Mouse (Mus musculus) liver, embryonic 14.5 days (tissue): ENCODE results near the gene Ttll11. TPM values are rescaled to one million over a fixed set of nuclear protein-coding genes. Genes with fewer than 3 reads are reported as not detected.

Experiments used
- ATAC-seq: fragments of 200-750 bp; cut with Nextera tagmentation; 2 replicates; pipeline ENCODE4 v1.8.0; 2017; ENCODE audit warnings: moderate number of reproducible peaks, mild to moderate bottlenecking, moderate library complexity; ENCODE audit not compliant: insufficient read depth
- DNase-seq, 3 experiments: peaks; one replicate each; pipeline ENCODE4 v3.0.0-alpha.2; 2012 to 2013; ENCODE audit warnings: low read depth in 3 of 3, low spot score in 3 of 3
- H3K27ac ChIP-seq: fragments of 300-500 bp; sonication (generic); 2 replicates; pipeline ENCODE4 v1.5.1; 2014; ENCODE audit warnings: moderate library complexity, mild to moderate bottlenecking, control low read depth, inconsistent platforms
- H3K27me3 ChIP-seq: fragments of 300-500 bp; sonication (generic); 2 replicates; pipeline ENCODE4 v1.6.1; 2014; ENCODE audit warnings: mild to moderate bottlenecking, low read length, moderate library complexity; ENCODE audit not compliant: control insufficient read depth, insufficient read depth
- H3K36me3 ChIP-seq: fragments of 300-500 bp; sonication (generic); replicated peaks from 2 replicates; pipeline ENCODE4 v1.6.1; 2014; ENCODE audit warnings: low read depth; ENCODE audit not compliant: control insufficient read depth, insufficient read depth
- H3K4me1 ChIP-seq, 2 experiments: fragments of 200-500 bp in 1 of 2; fragments of 300-500 bp in 1 of 2; sonication (generic) in 1 of 2; replicated peaks; 2 replicates each; pipeline ENCODE4 v1.6.1; 2012 to 2014; ENCODE audit warnings: antibody characterized with exemption in 1 of 2, inconsistent platforms in 1 of 2, low read length in 1 of 2; ENCODE audit not compliant: control insufficient read depth in 2 of 2, insufficient read depth in 2 of 2
- H3K4me2 ChIP-seq: fragments of 300-500 bp; sonication (generic); 2 replicates; pipeline ENCODE4 v1.6.1; 2014; ENCODE audit warnings: low read depth, mild to moderate bottlenecking, control low read depth, moderate library complexity
- H3K4me3 ChIP-seq, 2 experiments: fragments of 200-500 bp in 1 of 2; fragments of 300-500 bp in 1 of 2; sonication (generic) in 1 of 2; 2 replicates each; pipeline ENCODE4 v1.5.1; 2012 to 2014; ENCODE audit warnings: low read depth in 2 of 2, low read length in 2 of 2, mild to moderate bottlenecking in 2 of 2, control low read depth in 1 of 2, inconsistent platforms in 1 of 2, moderate library complexity in 1 of 2; ENCODE audit not compliant: insufficient read depth in 1 of 2
- H3K9ac ChIP-seq: fragments of 300-500 bp; sonication (generic); replicated peaks from 2 replicates; pipeline ENCODE4 v1.6.1; 2014; ENCODE audit warnings: mild to moderate bottlenecking, control low read depth, moderate library complexity
- H3K9me3 ChIP-seq: fragments of 300-500 bp; sonication (generic); 2 replicates; pipeline ENCODE4 v1.6.1; 2016; ENCODE audit warnings: low read length, mixed read lengths; ENCODE audit not compliant: control insufficient read depth
- CTCF ChIP-seq: IDR thresholded peaks from 2 replicates; pipeline ENCODE4 v1.5.1; 2016; ENCODE audit warnings: antibody characterized with exemption, low read depth, control low read depth
- EP300 ChIP-seq: IDR thresholded peaks from 2 replicates; pipeline ENCODE4 v1.6.1; 2016; ENCODE audit warnings: antibody characterized with exemption, low read depth
- WGBS: fragments of 180-500 bp; shearing (Covaris S2); extraction: QIAGEN DNeasy Blood & Tissue Kit; methylation state at CpG from one replicate; pipeline ENCODE4 v1.1.7; 2014; ENCODE audit not compliant: insufficient replicate concordance; 5-methylcytosine and 5-hydroxymethylcytosine counted together
- polyA plus RNA-seq, 2 experiments: library from polyadenylated mRNA; depleted of rRNA in 1 of 2; stranded (reverse) in 1 of 2; unstranded in 1 of 2; fragments of >200 nt; fragmentation: Nextera tagmentation in 1 of 2; extraction: Ambion mirVana in 1 of 2; gene quantifications; 2 replicates each; pipeline versions ENCODE4 v1.2.1 to v1.2.3; 2012 to 2014

Gene Ttll11
- polyA plus RNA-seq, 2 experiments = 0.42 to 0.83 TPM

DNA sequence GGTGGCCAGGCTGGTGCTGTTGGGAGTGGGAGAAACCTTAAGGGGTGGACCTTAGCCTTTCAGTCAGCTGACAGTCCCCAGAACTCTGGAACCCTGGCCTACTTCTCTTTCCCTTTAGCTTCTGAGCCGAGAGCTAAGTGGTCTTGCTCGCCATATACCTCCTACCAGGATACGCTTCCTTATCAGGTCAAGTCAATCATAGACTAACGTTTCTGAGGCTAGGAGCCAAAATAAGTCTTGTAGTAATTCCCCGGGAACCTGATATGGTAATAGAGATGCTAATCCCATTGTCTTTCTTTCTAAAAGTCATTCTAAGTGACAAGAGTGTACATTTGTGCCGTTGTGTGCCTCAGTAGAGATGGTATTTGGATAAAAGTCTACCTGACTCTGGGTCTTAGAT is 156.1 kb downstream of the Ttll11 start:
- Histone ChIP-seq H3K27me3 (no peaks in the 10 kb centered on the region), H3K4me1 (peaks cover 0 to 2% of the 10 kb centered on the region in 2 experiments; a peak in 1 of 4 replicates), H3K36me3 (no peaks in the 10 kb centered on the region), H3K4me3 (no peak overlapping the region), H3K9ac (no peak overlapping the region), H3K27ac (no peak overlapping the region), H3K4me2 (no peak overlapping the region), H3K9me3 (no peaks in the 10 kb centered on the region)
- no peak for DNase-seq
- 32% methylated on average over 6 of the region's 6 CpGs for WGBS
- ATAC-seq = no peak
- TF ChIP-seq CTCF = no peak
- no peak for TF ChIP-seq EP300

DNA sequence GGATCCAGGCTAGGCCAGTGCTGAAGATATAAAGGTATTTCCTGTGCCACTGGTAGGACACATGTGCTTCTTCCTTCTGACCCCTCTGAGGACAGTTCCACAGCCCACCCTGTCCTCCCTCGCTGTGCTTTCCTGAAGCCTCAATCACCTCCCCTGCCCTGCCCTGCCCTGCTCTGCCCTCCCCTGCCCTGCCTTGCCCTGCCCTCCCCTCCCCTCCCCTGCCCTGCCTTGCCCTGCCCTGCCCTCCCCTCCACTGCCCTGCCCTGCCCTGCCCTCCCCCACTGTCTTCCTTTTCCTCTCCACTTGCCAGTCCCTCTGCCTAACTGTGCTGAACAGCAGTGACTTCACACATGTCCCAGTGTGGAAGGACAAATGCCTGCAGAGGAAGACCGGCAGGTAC is 160.8 kb downstream of the Ttll11 start:
- Histone ChIP-seq H3K27ac (no peak overlapping the region), H3K4me2 (no peak overlapping the region), H3K4me3 (no peak overlapping the region), H3K4me1 (peaks cover 0 to 5% of the 10 kb centered on the region in 2 experiments; a peak in 1 of 4 replicates), H3K9me3 (no peaks in the 10 kb centered on the region), H3K36me3 (no peaks in the 10 kb centered on the region), H3K27me3 (no peaks in the 10 kb centered on the region), H3K9ac (no peak overlapping the region)
- 20% methylated on average over 2 of the region's 2 CpGs for WGBS
- ATAC-seq (no peak), DNase-seq (no peak)
- TF ChIP-seq CTCF (no peak), EP300 (no peak)

GRCm38 (mm10) chr2:35816056-35816661 is 163.6 kb downstream of the Ttll11 start:
- Histone ChIP-seq H3K9ac (no peak overlapping the region), H3K9me3 (no peaks in the 10 kb centered on the region), H3K4me3 (no peak overlapping the region), H3K4me2 (no peak overlapping the region), H3K27me3 (no peaks in the 10 kb centered on the region), H3K27ac (no peak overlapping the region), H3K4me1 (peaks cover 0 to 5% of the 10 kb centered on the region in 2 experiments; a peak in 1 of 4 replicates), H3K36me3 (no peaks in the 10 kb centered on the region)
- WGBS = 57% methylated on average over 5 of the region's 5 CpGs
- no peak for TF ChIP-seq EP300
- ATAC-seq = no peak
- DNase-seq = no peak

GRCm38 (mm10) chr2:35812561-35812933 is 167.2 kb downstream of the Ttll11 start:
- H3K27me3 ChIP-seq = no peaks in the 10 kb centered on the region
- no peaks in the 10 kb centered on the region for H3K9me3 ChIP-seq
- ATAC-seq (no peak), DNase-seq (no peak)
- no peak overlapping the region for H3K27ac ChIP-seq
- H3K4me2 ChIP-seq = no peak overlapping the region
- H3K4me1 ChIP-seq = no peaks in the 10 kb centered on the region
- no peaks in the 10 kb centered on the region for H3K36me3 ChIP-seq
- no peak for TF ChIP-seq EP300
- no peak overlapping the region for H3K9ac ChIP-seq
- no peak overlapping the region for H3K4me3 ChIP-seq
- WGBS = 69% methylated on average over 2 of the region's 2 CpGs

DNA sequence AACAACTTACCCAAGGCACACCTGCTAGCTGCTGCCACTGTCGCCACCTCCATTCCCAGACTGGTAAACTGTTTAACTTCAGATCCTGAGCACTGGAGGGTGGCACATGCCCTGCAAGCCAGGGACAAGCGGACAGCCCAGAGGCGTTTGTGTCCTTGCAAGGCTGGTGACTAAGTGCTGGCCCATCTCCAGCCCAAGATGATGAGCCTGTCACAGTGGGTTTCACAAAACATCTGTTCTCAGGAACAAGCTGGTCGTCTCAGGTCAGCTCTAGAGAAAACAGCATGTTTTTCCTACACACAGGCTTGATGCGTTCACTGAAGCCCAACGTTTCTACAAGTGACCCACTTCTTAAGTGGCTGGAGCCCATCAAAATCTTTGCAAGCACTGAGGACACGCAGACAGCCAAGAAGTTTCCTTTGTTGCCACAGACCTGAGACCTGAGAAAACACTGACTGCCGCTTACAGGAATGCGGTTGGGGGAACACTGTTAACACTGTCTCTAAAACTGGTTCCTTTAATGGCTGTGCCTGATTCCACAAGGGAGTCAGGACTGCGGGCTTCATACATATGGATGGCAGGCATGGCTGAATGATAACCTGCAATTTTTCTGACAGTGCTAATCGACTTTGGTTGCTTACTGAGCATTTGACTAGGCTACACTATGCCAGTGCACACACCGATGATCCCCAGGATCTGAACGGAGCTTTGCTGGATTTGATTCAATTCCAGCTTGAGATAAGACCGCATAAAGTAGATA is 167.7 kb downstream of the Ttll11 start:
- DNase-seq (no peak), ATAC-seq (no peak)
- Histone ChIP-seq H3K27me3 (no peaks in the 10 kb centered on the region), H3K36me3 (no peaks in the 10 kb centered on the region), H3K4me3 (no peak overlapping the region), H3K4me2 (no peak overlapping the region), H3K4me1 (no peaks in the 10 kb centered on the region), H3K9me3 (no peaks in the 10 kb centered on the region), H3K27ac (no peak overlapping the region), H3K9ac (no peak overlapping the region)
- 60% methylated on average over 14 of the region's 14 CpGs for WGBS
- no peak for TF ChIP-seq CTCF
- no peak for TF ChIP-seq EP300
